Mouse (Mus musculus) kidney, postnatal 0 days (tissue): ENCODE data around the gene Gdf9. TPM values are rescaled to one million over a fixed set of nuclear protein-coding genes. Genes with fewer than 3 reads are reported as not detected.

Experiments used
- ATAC-seq: fragments of 200-750 bp; cut with Nextera tagmentation; replicated peaks from 2 replicates; pipeline ENCODE4 v1.8.0; 2017; ENCODE audit warnings: low read depth, moderate number of reproducible peaks, moderate TSS enrichment, moderate library complexity; ENCODE audit not compliant: low FRiP score
- DNase-seq: peaks from one replicate; pipeline ENCODE4 v3.0.0-alpha.2; 2016; ENCODE audit warnings: low spot score
- H3K27ac ChIP-seq: fragments of 300-500 bp; sonication (generic); 2 replicates; pipeline ENCODE4 v1.5.1; 2014; ENCODE audit warnings: mild to moderate bottlenecking
- H3K27me3 ChIP-seq: fragments of 300-500 bp; sonication (generic); 2 replicates; pipeline ENCODE4 v1.6.1; 2014; ENCODE audit warnings: low read length, mixed read lengths; ENCODE audit not compliant: insufficient read depth
- H3K36me3 ChIP-seq: fragments of 300-500 bp; sonication (generic); 2 replicates; pipeline ENCODE4 v1.6.1; 2014; ENCODE audit warnings: low read length, mixed read lengths; ENCODE audit not compliant: insufficient read depth
- H3K4me1 ChIP-seq: fragments of 300-500 bp; sonication (generic); replicated peaks from 2 replicates; pipeline ENCODE4 v1.6.1; 2014; ENCODE audit warnings: antibody characterized with exemption, low read length, mixed read lengths; ENCODE audit not compliant: insufficient read depth
- H3K4me2 ChIP-seq: fragments of 300-500 bp; sonication (generic); 2 replicates; pipeline ENCODE4 v1.6.1; 2014; ENCODE audit warnings: mild to moderate bottlenecking, low read length, moderate library complexity, mixed read lengths
- H3K4me3 ChIP-seq: fragments of 300-500 bp; sonication (generic); replicated peaks from 2 replicates; pipeline ENCODE4 v1.5.1; 2014; ENCODE audit warnings: low read depth, low read length
- H3K9ac ChIP-seq: fragments of 300-500 bp; sonication (generic); 2 replicates; pipeline ENCODE4 v1.6.1; 2014; ENCODE audit warnings: low read depth, low read length
- H3K9me3 ChIP-seq: fragments of 300-500 bp; sonication (generic); replicated peaks from 2 replicates; pipeline ENCODE4 v1.6.1; 2016; ENCODE audit warnings: low read length, inconsistent platforms, mixed read lengths
- CTCF ChIP-seq: IDR thresholded peaks from 2 replicates; pipeline ENCODE4 v1.5.1; 2016; ENCODE audit warnings: antibody characterized with exemption, low read depth, mild to moderate bottlenecking, moderate library complexity
- WGBS: fragments of 180-500 bp; shearing (Covaris S2); extraction: QIAGEN DNeasy Blood & Tissue Kit; methylation state at CpG from one replicate; pipeline ENCODE4 v1.1.7; 2014; 5-methylcytosine and 5-hydroxymethylcytosine counted together
- polyA plus RNA-seq: library from polyadenylated mRNA; unstranded; fragments of >200 nt; fragmentation: Nextera tagmentation; extraction: Ambion mirVana; gene quantifications from 2 replicates; pipeline ENCODE4 v1.2.1, GENCODE M21; 2015

The Gdf9 gene
- polyA plus RNA-seq, 1 experiment from 2014 or later: 0.57 TPM

DNA sequence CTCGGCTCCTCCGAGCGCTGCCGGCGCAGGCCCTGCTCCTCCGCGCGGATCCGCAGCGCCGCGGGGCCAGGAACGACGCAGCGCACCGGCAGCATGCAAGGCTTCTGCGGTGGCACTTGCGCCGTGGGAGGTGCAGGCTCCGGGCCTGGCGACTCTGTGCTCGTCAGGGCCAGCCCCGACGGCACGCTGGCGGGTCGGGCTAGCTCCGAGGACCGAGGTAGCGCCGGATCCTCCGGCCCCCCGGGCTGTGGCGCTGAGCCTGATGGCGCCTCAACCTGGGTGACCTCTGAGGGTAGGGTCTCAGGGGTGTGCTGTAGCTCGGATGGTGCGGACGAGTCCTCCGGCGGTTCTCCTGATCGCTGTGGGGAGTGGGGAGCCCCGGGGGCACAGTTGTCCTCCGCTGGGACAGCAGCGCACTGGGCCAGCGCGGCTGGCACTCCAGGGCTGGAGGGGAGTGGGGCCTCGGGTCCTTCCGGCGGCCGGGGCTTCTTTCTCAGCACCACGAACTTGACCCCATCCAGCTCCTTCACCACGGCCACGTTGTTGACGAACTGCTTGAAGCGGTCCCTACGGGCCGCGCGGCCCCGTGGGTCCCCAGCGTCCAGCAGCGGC lies 48.5 kb downstream of the Gdf9 start:
- peak overlapping the region; percentile 43 for H3K4me3 ChIP-seq
- under 1% methylated on average over 62 of the region's 62 CpGs for WGBS

GRCm38 (mm10) chr11:53479783-53480301 lies 49.0 kb downstream of the Gdf9 start, which contains the start of the genes Gm9945 and Sowaha:
Gm9945 (plus strand) TSS chr11:53480166.
Sowaha (minus strand) TSS chr11:53480274.
- H3K9me3 ChIP-seq: no peaks in the 10 kb centered on the region
- DNase-seq: no peak
- 2% methylated on average over 40 of the region's 40 CpGs for WGBS
- H3K36me3 ChIP-seq: no peaks in the 10 kb centered on the region
- H3K27ac ChIP-seq: no peak within 1 kb of the TSS
- peak within 1 kb of the TSS; percentile 43 for H3K4me3 ChIP-seq
- peaks cover 10% of the 10 kb centered on the region for H3K4me1 ChIP-seq
- peak within 1 kb of the TSS; percentile 37; the same call in 1 of the 2 replicates for H3K9ac ChIP-seq
- no peak; the same call in 1 of the 2 replicates for TF ChIP-seq CTCF
- no peak; the same call in 1 of the 2 replicates for ATAC-seq
- H3K27me3 ChIP-seq: peaks cover 45% of the 10 kb centered on the region
- peak within 1 kb of the TSS; percentile 78 for H3K4me2 ChIP-seq

More for the DNA sequence above, 48.5 kb downstream of the Gdf9 start:
- H3K4me2 ChIP-seq: peak overlapping the region; percentile 78
- no peak; the same call in 1 of the 2 replicates for ATAC-seq
- TF ChIP-seq CTCF: no peak
- peaks cover 10% of the 10 kb centered on the region for H3K4me1 ChIP-seq
- H3K9ac ChIP-seq: peak overlapping the region; percentile 37; the same call in 1 of the 2 replicates
- no peak overlapping the region for H3K27ac ChIP-seq
- H3K27me3 ChIP-seq: peaks cover 45% of the 10 kb centered on the region
- no peaks in the 10 kb centered on the region for H3K36me3 ChIP-seq
- DNase-seq: no peak
- H3K9me3 ChIP-seq: no peaks in the 10 kb centered on the region

GRCm38 (mm10) chr11:53481088-53481730 lies 50.4 kb downstream of the Gdf9 start:
- Histone ChIP-seq H3K4me3 (no peak overlapping the region), H3K9me3 (no peaks in the 10 kb centered on the region), H3K9ac (no peak overlapping the region), H3K27ac (no peak overlapping the region), H3K27me3 (peaks cover 37% of the 10 kb centered on the region), H3K4me2 (no peak overlapping the region), H3K4me1 (peaks cover 10% of the 10 kb centered on the region), H3K36me3 (no peaks in the 10 kb centered on the region)
- 77% methylated on average over 4 of the region's 4 CpGs for WGBS
- no peak for TF ChIP-seq CTCF
- no peak for DNase-seq
- no peak for ATAC-seq

DNA sequence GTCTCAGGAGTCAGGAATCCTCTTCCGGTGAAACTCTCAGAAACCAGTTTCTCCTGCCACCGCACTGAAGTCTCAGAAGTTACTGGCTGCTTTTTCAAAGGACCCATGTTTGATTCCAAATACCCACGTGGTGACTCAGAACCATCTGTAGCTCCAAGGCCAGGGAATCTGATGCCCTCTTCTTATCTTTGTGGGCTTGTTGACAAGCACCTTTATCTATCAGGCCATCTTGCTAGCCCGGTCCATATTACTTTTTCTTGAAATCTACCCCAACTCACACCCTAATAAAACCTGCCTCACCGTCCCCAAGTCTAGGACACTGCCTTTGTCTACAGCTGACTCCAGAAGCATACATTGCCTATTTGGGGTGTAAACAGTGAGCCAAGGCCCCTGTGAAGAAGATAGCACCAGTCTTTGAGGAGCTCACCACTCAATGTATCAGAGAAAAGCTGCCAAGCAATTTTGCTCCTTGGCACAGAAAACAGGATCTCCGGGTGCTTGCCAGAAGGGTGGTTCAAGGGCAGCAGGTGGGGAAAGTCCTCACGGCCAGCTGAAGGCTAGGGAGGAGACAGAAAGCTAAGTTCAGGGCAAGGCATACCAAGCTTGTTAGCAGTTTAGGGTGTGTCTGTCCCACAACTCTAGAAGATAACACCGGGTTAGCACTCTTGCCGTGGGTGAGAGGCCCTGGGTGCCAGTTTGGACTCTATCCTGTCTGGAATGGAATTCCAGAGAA lies 52.5 kb downstream of the Gdf9 start:
- Histone ChIP-seq H3K36me3 (no peaks in the 10 kb centered on the region), H3K9ac (no peak overlapping the region), H3K27ac (no peak overlapping the region), H3K9me3 (no peaks in the 10 kb centered on the region), H3K4me3 (no peak overlapping the region), H3K27me3 (peaks cover 25% of the 10 kb centered on the region), H3K4me2 (no peak overlapping the region), H3K4me1 (peaks cover 12% of the 10 kb centered on the region)
- no peak for TF ChIP-seq CTCF
- WGBS: 70% methylated on average over 9 of the region's 9 CpGs
- DNase-seq (no peak), ATAC-seq (no peak)

DNA sequence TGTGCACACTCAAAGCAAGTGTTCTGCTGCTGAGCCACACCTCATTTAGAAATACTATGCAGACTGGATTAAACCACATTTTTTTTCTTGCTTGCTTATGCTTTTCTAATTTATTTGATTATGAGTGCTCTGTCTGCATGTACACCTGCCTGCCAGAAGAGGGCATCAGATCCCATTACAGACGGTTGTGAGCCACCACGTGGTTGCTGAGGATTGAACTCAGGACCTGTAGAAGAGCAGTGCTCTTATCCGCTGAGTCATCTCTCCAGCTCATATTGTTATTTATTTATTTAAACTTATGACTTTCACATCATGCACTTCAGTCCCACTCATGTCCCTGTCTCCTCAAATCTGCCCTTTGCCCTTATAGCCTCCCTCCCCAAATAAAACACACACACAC lies 54.9 kb downstream of the Gdf9 start:
- 50% methylated on average over 3 of the region's 3 CpGs for WGBS
- Histone ChIP-seq H3K9me3 (no peaks in the 10 kb centered on the region), H3K4me3 (no peak overlapping the region), H3K27ac (no peak overlapping the region), H3K4me2 (no peak overlapping the region), H3K27me3 (peaks cover 5% of the 10 kb centered on the region; the same call in 1 of the 2 replicates), H3K9ac (no peak overlapping the region), H3K4me1 (0 out of 2 replicates have a peak, but pooled peaks cover 2% of the 10 kb centered on the region), H3K36me3 (no peaks in the 10 kb centered on the region)
- TF ChIP-seq CTCF: peak; percentile 63
- DNase-seq (no peak), ATAC-seq (no peak)

- Histone ChIP-seq H3K4me3 (no peak overlapping the region), H3K36me3 (no peaks in the 10 kb centered on the region), H3K4me2 (no peak overlapping the region), H3K9me3 (no peaks in the 10 kb centered on the region), H3K27me3 (no peaks in the 10 kb centered on the region), H3K4me1 (0 out of 2 replicates have a peak, but pooled peaks cover 2% of the 10 kb centered on the region), H3K9ac (no peak overlapping the region), H3K27ac (no peak overlapping the region)
- DNase-seq (no peak), ATAC-seq (0 out of 2 replicates have a peak, but pooled peaks have one; percentile 31)
- no peak for TF ChIP-seq CTCF
- WGBS: 80% methylated on average over 3 of the region's 3 CpGs
These were observed 55.5 kb downstream of the Gdf9 start for GRCm38 (mm10) chr11:53486351-53486750.
